Mouse (Mus musculus) heart, embryonic 15.5 days (tissue): ENCODE results near the gene Insr. TPM values are rescaled to one million over a fixed set of nuclear protein-coding genes. Genes with fewer than 3 reads are reported as not detected.

Source experiments
- ATAC-seq: fragments of 200-750 bp; cut with Nextera tagmentation; replicated peaks from 2 replicates; pipeline ENCODE4 v1.8.0; 2017; ENCODE audit warnings: low read depth, moderate TSS enrichment; ENCODE audit not compliant: insufficient number of reproducible peaks, insufficient read depth, low FRiP score
- H3K27ac ChIP-seq: fragments of 300-500 bp; sonication (generic); 2 replicates; pipeline ENCODE4 v1.5.1; 2015; ENCODE audit warnings: mild to moderate bottlenecking, inconsistent platforms
- H3K27me3 ChIP-seq: fragments of 300-500 bp; sonication (generic); 2 replicates; pipeline ENCODE4 v1.6.1; 2015; ENCODE audit warnings: inconsistent platforms
- H3K36me3 ChIP-seq: fragments of 300-500 bp; sonication (generic); 2 replicates; pipeline ENCODE4 v1.6.1; 2015; ENCODE audit warnings: mild to moderate bottlenecking, inconsistent platforms
- H3K4me1 ChIP-seq: fragments of 300-500 bp; sonication (generic); replicated peaks from 2 replicates; pipeline ENCODE4 v1.6.1; 2015; ENCODE audit warnings: inconsistent platforms
- H3K4me2 ChIP-seq: fragments of 300-500 bp; sonication (generic); 2 replicates; pipeline ENCODE4 v1.6.1; 2015; ENCODE audit warnings: inconsistent platforms, mild to moderate bottlenecking, moderate library complexity
- H3K4me3 ChIP-seq: fragments of 300-500 bp; sonication (generic); 2 replicates; pipeline ENCODE4 v1.5.1; 2015; ENCODE audit warnings: mild to moderate bottlenecking, inconsistent platforms
- H3K9ac ChIP-seq: fragments of 300-500 bp; sonication (generic); 2 replicates; pipeline ENCODE4 v1.6.1; 2015; ENCODE audit warnings: mild to moderate bottlenecking, inconsistent platforms
- H3K9me3 ChIP-seq: fragments of 300-500 bp; sonication (generic); replicated peaks from 2 replicates; pipeline ENCODE4 v1.6.1; 2016; ENCODE audit warnings: inconsistent platforms
- WGBS: fragments of 180-500 bp; shearing (Covaris S2); methylation state at CpG from one replicate; pipeline ENCODE4 v1.1.7; 2015; ENCODE audit warnings: mixed read lengths; 5-methylcytosine and 5-hydroxymethylcytosine counted together
- polyA plus RNA-seq: library from polyadenylated mRNA; unstranded; fragments of >200 nt; fragmentation: Nextera tagmentation; extraction: Ambion mirVana; gene quantifications from 2 replicates; pipeline ENCODE4 v1.2.1, GENCODE M21; 2015

Gene Insr
- polyA plus RNA-seq, 1 experiment from 2014 or later = 50.5 TPM

DNA sequence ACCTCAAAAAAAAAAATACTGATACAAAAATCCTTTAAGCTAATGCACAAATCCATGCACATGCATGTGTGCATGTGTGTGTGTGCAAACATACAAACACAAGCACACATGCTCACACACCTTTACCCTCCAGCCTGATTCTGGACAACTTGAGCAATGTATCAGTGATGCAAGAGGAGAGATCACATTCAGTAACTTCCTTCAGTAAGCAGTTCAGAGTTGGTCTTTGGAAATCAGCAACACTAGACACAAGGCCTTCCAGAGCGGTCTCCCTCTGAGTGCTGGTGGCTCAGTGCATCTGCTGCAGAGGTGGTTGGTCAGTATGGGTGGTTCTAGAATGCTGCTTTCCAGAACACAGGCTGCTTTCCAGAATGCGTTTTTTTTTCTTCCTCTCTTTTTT, 46.8 kb downstream of the Insr start:
- Histone ChIP-seq H3K9ac (no peak overlapping the region), H3K27me3 (no peaks in the 10 kb centered on the region), H3K4me3 (no peak overlapping the region), H3K4me2 (no peak overlapping the region), H3K9me3 (no peaks in the 10 kb centered on the region), H3K36me3 (no peaks in the 10 kb centered on the region), H3K4me1 (peaks cover 57% of the 10 kb centered on the region), H3K27ac (no peak overlapping the region)
- 93% methylated on average over 2 of the region's 2 CpGs for WGBS
- no peak for ATAC-seq

DNA sequence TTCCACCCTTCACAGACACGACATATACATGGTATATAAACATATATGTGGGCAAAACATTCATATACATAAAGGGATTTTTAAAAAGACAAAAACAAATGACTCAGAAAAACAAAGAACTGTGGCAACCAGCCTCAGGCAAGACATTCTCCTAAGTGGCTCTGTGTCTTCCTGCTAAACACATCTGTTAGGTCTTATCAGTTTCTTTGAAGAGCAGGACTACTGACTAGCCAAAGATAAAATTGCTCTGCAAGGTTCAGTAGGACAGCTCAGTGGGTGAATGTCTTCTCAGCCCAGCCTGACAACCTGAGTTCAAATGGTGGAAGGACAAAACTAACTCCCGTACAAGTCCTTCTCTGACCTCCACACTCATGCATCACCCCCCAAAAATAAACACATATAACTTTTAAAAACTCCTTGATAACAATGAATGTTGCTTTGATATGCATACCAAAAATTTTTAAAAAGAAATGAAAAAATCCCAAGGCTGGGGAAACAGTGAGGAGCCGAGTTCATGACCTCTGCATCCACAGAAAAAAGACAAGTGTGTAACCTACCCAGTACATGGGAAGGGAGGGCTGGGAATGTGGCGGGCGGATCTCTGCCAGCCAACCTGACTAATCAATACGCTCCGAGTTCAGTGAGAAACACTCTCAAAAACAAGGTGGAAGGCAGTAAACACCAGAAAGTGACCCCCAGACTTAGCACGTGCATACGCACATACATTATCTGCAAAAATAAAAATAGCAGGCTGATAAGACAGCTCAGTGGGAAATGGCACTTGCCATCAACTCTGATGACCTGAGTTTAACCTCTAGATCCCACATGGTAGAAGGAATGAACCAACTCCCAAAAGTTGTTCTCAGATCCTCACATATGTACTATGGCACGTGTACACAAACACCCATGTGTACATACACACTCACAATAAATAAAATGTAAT, 49.0 kb downstream of the Insr start:
- WGBS = 27% methylated on average over 10 of the region's 10 CpGs
- Histone ChIP-seq H3K36me3 (no peaks in the 10 kb centered on the region), H3K27ac (peak overlapping the region; percentile 85), H3K9me3 (no peaks in the 10 kb centered on the region), H3K4me1 (peaks cover 47% of the 10 kb centered on the region), H3K27me3 (no peaks in the 10 kb centered on the region), H3K9ac (no peak overlapping the region), H3K4me3 (no peak overlapping the region; the same call in 1 of the 2 replicates), H3K4me2 (peak overlapping the region; percentile 42)
- ATAC-seq = peak; percentile 57

DNA sequence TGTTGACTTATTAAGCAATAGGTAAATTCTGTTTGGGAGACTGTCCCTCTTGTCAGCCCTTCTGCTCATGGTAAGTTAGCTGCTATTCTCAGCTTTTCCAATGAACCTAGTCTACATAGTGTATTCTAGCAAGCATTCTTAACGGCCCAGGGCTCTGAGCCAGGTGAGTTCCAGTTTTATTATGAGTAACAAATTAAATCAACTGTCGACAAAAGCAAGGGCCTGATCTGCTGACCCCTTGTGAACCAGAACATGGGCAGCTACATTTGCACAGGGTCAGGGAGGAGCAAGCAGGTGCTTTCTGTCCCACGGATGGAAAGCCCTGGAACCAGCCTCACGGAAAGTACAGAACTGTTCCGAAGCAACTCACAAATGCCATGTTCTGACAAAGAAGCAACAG, 52.0 kb downstream of the Insr start:
- no peaks in the 10 kb centered on the region for H3K36me3 ChIP-seq
- no peak overlapping the region for H3K4me3 ChIP-seq
- no peak overlapping the region for H3K9ac ChIP-seq
- H3K9me3 ChIP-seq = no peaks in the 10 kb centered on the region
- 69% methylated on average over 5 of the region's 5 CpGs for WGBS
- no peak overlapping the region for H3K4me2 ChIP-seq
- no peaks in the 10 kb centered on the region for H3K27me3 ChIP-seq
- ATAC-seq = no peak
- H3K4me1 ChIP-seq = peaks cover 57% of the 10 kb centered on the region
- H3K27ac ChIP-seq = peak overlapping the region; percentile 20; the same call in 1 of the 2 replicates

DNA sequence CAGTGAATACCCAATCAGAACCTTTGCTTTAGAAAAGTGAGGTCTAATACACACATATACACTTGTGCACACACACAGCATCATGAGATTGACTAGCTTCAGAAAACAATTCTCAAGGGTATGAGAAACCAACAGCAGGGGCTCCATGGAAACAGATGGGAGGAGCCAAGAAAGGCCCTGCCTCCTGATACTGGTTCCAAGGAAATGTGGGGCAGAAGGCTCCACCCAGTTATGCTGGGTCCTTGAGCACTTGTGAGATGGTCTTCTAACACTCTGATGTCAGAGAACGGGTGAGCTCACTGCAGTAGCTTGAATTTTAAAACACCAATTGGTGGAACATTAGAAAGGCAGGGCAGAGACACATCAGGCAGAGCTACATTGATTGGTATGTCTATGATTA, 53.7 kb downstream of the Insr start:
- H3K4me1 ChIP-seq = peaks cover 51% of the 10 kb centered on the region
- no peaks in the 10 kb centered on the region for H3K27me3 ChIP-seq
- ATAC-seq = no peak
- no peak overlapping the region for H3K4me2 ChIP-seq
- no peaks in the 10 kb centered on the region for H3K36me3 ChIP-seq
- 66% methylated on average over 1 of the region's 1 CpGs for WGBS
- no peak overlapping the region for H3K9ac ChIP-seq
- no peak overlapping the region for H3K27ac ChIP-seq
- H3K4me3 ChIP-seq = no peak overlapping the region
- H3K9me3 ChIP-seq = no peaks in the 10 kb centered on the region

DNA sequence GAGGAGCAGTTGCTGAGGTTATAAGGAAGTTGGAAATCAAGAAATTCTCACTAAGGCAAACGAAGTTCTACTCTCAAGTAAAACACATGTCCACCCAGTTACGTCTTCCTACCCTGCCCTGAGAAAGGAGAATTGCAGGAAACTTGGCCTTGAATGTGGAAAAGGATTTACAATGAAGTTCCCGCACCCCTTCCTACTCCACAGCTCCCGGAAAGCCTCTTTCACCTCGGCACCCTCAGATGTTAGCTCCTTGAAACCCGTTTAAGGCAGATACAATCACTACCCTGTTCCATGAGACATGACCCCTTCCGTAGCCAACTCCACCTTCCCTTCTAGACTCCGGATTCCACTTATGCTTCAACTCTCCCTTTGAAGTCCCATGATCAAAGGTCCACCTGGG, 54.2 kb downstream of the Insr start:
- 69% methylated on average over 8 of the region's 8 CpGs for WGBS
- Histone ChIP-seq H3K4me2 (no peak overlapping the region), H3K36me3 (no peaks in the 10 kb centered on the region), H3K4me1 (peaks cover 49% of the 10 kb centered on the region), H3K9ac (no peak overlapping the region), H3K4me3 (no peak overlapping the region), H3K9me3 (no peaks in the 10 kb centered on the region), H3K27ac (peak overlapping the region; percentile 20; the same call in 1 of the 2 replicates), H3K27me3 (no peaks in the 10 kb centered on the region)
- ATAC-seq = no peak

DNA sequence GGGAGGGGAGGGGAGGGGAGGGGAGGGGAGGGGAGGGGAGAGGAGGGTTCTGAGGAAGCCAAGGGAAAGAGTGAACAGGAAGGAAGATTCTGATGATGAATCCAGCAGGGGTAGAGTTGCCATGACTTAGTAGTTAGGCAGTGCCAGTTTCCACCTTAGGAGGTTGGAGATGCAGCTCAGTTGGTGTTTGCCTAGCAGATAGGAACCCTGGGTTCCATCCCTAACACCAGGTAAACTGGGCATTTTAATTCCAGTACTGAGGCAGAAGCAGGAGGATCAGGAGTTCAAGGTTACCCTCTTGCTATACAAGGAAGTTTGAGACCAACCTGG, 56.8 kb downstream of the Insr start:
- Histone ChIP-seq H3K27ac (no peak overlapping the region; the same call in 1 of the 2 replicates), H3K27me3 (no peaks in the 10 kb centered on the region), H3K4me3 (no peak overlapping the region), H3K4me1 (peaks cover 48% of the 10 kb centered on the region), H3K36me3 (no peaks in the 10 kb centered on the region), H3K9me3 (no peaks in the 10 kb centered on the region), H3K9ac (no peak overlapping the region), H3K4me2 (no peak overlapping the region)
- no peak for ATAC-seq

DNA sequence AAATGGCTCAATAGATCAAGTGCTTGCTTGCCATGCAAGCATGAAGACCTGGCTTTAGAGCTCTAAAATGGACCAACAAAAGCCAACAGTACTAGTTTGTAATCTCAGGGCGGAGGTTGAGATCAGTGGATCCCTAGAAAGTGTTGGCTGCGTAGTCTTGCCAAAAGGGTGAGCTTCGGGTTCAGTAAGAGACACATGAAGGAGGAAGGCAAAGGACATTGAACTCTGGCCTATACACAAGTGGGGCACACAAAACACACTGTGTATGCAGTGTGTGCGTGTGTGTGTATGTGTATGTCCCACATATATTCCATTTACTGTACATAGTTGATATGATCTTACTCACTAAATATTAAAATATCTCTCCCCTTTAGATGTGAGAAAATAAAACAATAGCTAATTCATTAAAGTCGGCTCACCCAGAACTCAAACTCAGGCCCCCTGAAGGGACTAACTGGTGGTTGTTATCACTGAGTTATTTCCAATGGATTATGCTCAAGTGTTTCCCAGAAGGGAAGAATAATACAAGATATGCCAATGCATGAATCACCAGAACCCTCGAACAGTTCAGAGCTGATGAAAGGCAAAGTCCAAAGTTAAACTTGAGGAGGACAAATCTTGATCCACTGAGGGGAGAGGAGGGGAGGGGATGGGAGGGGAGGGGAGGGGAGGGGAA, 57.3 kb downstream of the Insr start:
- 60% methylated on average over 6 of the region's 6 CpGs for WGBS
- Histone ChIP-seq H3K4me2 (peak overlapping the region; percentile 69), H3K36me3 (no peaks in the 10 kb centered on the region), H3K4me1 (peaks cover 44% of the 10 kb centered on the region), H3K27me3 (no peaks in the 10 kb centered on the region), H3K4me3 (peak overlapping the region; percentile 57), H3K9me3 (no peaks in the 10 kb centered on the region), H3K9ac (no peak overlapping the region; the same call in 1 of the 2 replicates), H3K27ac (peak overlapping the region; percentile 93)
- ATAC-seq = no peak

DNA sequence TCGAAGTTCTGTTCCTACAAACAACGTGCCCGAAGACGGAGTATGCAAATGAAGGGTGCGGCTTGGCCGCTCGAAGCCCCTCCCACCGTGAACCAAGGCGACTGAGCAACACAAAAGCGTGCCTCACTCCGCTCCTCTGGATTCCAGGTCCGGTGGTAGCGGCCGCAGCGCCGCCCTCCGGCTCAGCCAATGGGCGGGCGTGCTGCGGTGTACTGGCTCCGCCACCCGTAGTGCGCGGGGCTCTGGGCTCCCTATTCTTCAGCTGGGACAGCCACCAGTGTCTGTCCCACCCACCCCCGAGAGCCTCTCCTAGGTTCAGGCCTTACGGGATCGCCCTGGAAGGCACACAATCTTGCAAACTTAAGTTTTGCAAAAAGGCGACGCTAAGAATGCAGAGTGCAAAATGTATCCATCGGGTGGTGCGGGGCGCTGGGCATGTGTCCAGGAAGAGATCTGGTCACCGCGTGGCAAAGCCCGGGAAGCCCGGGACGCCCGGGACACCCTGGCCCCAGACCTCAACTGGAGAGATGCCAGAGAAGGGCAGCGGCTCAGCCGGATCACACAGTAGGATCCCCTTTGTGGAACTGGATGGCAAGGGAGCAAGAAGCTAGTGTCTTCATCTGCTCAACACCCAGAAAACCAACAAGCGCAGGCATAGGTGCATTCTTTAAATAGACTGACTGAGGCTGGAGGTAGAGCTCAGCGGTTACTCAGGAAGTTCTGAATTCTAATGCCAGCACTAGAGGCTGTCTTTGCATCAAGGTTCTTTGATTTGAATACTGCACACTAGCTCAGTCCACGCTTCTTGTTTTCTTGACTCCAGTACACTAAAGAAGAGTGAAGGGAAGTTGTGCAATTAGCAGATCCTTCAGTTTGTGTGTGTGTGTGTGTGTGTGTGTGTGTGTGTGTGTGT, 58.1 kb downstream of the Insr start:
- peak; percentile 97 for ATAC-seq
- under 1% methylated on average over 43 of the region's 43 CpGs for WGBS
- H3K4me1 ChIP-seq = peaks cover 50% of the 10 kb centered on the region

DNA sequence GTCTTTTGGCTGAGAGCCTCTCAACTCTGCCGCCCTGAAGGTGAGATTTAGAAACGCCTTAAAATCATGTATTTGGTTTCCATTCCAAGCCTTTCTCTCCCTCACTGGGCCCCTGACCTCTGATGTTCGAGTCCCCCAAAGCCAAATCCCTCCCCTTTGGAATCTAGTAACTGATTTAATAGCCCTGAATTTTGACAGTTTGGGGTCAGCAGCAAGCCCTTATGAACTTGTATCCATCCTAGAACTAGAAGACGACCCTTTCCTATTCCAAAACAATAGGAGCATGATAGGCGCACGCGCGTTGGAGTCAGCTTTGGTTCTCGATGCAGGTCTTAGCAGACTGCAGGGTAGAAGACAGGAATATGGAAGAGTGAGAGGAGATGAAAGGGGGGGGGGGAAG, 58.9 kb downstream of the Insr start:
- Histone ChIP-seq H3K4me3 (peak overlapping the region; percentile 57), H3K27me3 (no peaks in the 10 kb centered on the region), H3K9me3 (no peaks in the 10 kb centered on the region), H3K4me1 (peaks cover 53% of the 10 kb centered on the region), H3K27ac (peak overlapping the region; percentile 93), H3K4me2 (peak overlapping the region; percentile 69), H3K36me3 (no peaks in the 10 kb centered on the region), H3K9ac (peak overlapping the region; percentile 41; the same call in 1 of the 2 replicates)
- WGBS = 5% methylated on average over 9 of the region's 9 CpGs
- ATAC-seq = peak; percentile 12

More for the DNA sequence above, 58.1 kb downstream of the Insr start:
- H3K27ac ChIP-seq = peak overlapping the region; percentile 93
- H3K9ac ChIP-seq = peak overlapping the region; percentile 60
- no peaks in the 10 kb centered on the region for H3K36me3 ChIP-seq
- H3K4me2 ChIP-seq = peak overlapping the region; percentile 69
- no peaks in the 10 kb centered on the region for H3K9me3 ChIP-seq
- H3K4me3 ChIP-seq = peak overlapping the region; percentile 57
- no peaks in the 10 kb centered on the region for H3K27me3 ChIP-seq

DNA sequence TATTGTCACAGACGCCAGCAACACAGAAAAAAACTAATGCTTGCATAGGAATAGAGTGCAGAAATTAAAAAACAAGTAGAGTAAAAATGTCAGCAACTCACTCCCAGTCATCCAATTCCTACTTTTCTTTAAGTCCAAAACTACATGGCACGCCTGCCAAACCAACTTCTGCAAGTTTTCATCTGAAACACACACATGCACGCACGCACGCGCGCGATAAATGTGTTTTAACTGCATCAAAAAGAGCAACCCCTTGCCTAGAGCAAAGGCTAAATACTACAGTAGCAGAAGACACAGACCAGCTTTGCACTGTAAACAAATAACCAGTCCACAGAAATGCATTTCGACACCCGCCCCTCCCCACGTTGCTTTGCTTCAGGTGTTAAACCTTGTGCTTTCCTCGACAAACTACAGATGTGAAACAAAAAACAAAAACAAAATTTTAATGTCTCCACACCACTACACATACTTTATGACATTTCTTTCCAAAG, 59.5 kb downstream of the Insr start:
- Histone ChIP-seq H3K9ac (no peak overlapping the region), H3K27me3 (no peaks in the 10 kb centered on the region), H3K4me3 (no peak overlapping the region), H3K36me3 (no peaks in the 10 kb centered on the region), H3K27ac (peak overlapping the region; percentile 93), H3K4me2 (peak overlapping the region; percentile 69; the same call in 1 of the 2 replicates), H3K9me3 (no peaks in the 10 kb centered on the region), H3K4me1 (peaks cover 58% of the 10 kb centered on the region)
- WGBS = 83% methylated on average over 12 of the region's 12 CpGs
- no peak for ATAC-seq

DNA sequence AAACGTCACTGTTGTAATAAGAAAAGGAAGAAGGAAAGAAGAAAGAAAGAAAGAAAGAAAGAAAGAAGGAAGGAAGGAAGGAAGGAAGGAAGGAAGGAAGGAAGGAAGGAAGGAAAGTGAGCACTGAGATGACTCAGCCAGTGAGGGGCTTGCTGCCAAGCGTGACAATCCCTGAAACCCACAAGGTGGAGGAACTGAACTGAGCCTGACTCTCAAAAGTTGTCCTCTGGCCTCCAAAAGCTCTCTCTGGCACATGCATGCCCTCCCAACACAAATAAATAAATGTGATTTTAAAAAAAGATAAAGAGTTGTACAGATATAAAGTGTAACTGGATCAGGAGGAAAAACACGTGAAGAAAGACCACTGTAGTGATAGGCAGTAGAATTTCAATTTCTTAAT, 60.2 kb downstream of the Insr start:
- Histone ChIP-seq H3K4me2 (no peak overlapping the region), H3K36me3 (no peaks in the 10 kb centered on the region), H3K27ac (no peak overlapping the region), H3K27me3 (no peaks in the 10 kb centered on the region), H3K9ac (no peak overlapping the region), H3K4me1 (peaks cover 57% of the 10 kb centered on the region), H3K9me3 (no peaks in the 10 kb centered on the region), H3K4me3 (no peak overlapping the region)
- no peak for ATAC-seq
- WGBS = 56% methylated on average over 3 of the region's 3 CpGs
